Mouse (Mus musculus) C2C12 (cell line): ENCODE measurements around the gene Ren1. TPM values are rescaled to one million over a fixed set of nuclear protein-coding genes. Genes with fewer than 3 reads are reported as not detected.

Experiments
- H3K27me3 ChIP-seq: one replicate; pipeline ENCODE4 v1.6.1; 2011; ENCODE audit not compliant: control insufficient read depth, insufficient read depth, insufficient read length
- H3K36me3 ChIP-seq: one replicate; pipeline ENCODE4 v1.6.1; 2011; ENCODE audit not compliant: control insufficient read depth, insufficient read depth
- H3K4me3 ChIP-seq: one replicate; pipeline ENCODE4 v1.5.1; 2011; ENCODE audit warnings: mild to moderate bottlenecking, control low read depth; ENCODE audit not compliant: poor library complexity, insufficient read depth, severe bottlenecking
- H3K79me2 ChIP-seq: one replicate; pipeline ENCODE4 v1.6.1; 2011; ENCODE audit not compliant: control insufficient read depth, insufficient read depth
- H3K79me3 ChIP-seq: one replicate; pipeline ENCODE4 v1.6.1; 2011; ENCODE audit warnings: low read depth, control low read depth
- H3ac ChIP-seq: one replicate; pipeline ENCODE3; 2011; ENCODE audit warnings: low read depth; ENCODE audit not compliant: control insufficient read depth, insufficient read length
- CEBPB ChIP-seq: IDR thresholded peaks from one replicate; pipeline ENCODE4 v1.6.1; 2011; ENCODE audit warnings: low read depth, mild to moderate bottlenecking, control low read depth, moderate library complexity
- CTCF ChIP-seq: IDR thresholded peaks from one replicate; pipeline ENCODE4 v1.5.1; 2011; ENCODE audit not compliant: control insufficient read depth, insufficient read depth, insufficient read length
- FOSL1 ChIP-seq: IDR thresholded peaks from one replicate; pipeline ENCODE4 v1.8.0; 2011; ENCODE audit warnings: mild to moderate bottlenecking, low read length; ENCODE audit not compliant: poor library complexity, insufficient read depth, severe bottlenecking
- MAX ChIP-seq: IDR thresholded peaks from one replicate; pipeline ENCODE4 v1.6.1; 2011; ENCODE audit warnings: mild to moderate bottlenecking, control low read depth
- MYOD1 ChIP-seq: IDR thresholded peaks from one replicate; pipeline ENCODE4 v1.6.1; 2011; ENCODE audit warnings: low read depth; ENCODE audit not compliant: control insufficient read depth, insufficient read length
- MYOG ChIP-seq: IDR thresholded peaks from one replicate; pipeline ENCODE4 v1.6.1; 2011; ENCODE audit not compliant: control insufficient read depth, insufficient read length; ENCODE audit errors: extremely low read depth
- USF1 ChIP-seq: IDR thresholded peaks from one replicate; pipeline ENCODE4 v1.6.1; 2011; ENCODE audit warnings: low read depth, mild to moderate bottlenecking, control low read depth, moderate library complexity
- polyA plus RNA-seq: library from polyadenylated mRNA; unstranded; fragments of >200 nt; fragmentation: generic; extraction: Trizol; gene quantifications from one replicate; pipeline ENCODE4 v1.2.1, GENCODE M21; 2012; ENCODE audit warnings: missing spikeins

The Ren1 gene
- polyA plus RNA-seq, 1 experiment: not detected

- Histone ChIP-seq H3K79me2 (no peaks in the 10 kb centered on the region), H3K79me3 (no peaks in the 10 kb centered on the region), H3ac (no peak overlapping the region), H3K27me3 (peaks cover 85% of the 10 kb centered on the region), H3K4me3 (no peak overlapping the region), H3K36me3 (no peaks in the 10 kb centered on the region)
- no peak for TF ChIP-seq MYOG
- no peak for TF ChIP-seq CTCF
- TF ChIP-seq MYOD1: no peak
- no peak for TF ChIP-seq MAX
- TF ChIP-seq CEBPB: no peak
- no peak for TF ChIP-seq USF1
- no peak for TF ChIP-seq FOSL1
These were observed 21.1 kb downstream of the Ren1 start for GRCm38 (mm10) chr1:133371431-133371830.

- no peak overlapping the region for H3ac ChIP-seq
- no peak for TF ChIP-seq FOSL1
- TF ChIP-seq CTCF: no peak
- no peak for TF ChIP-seq MAX
- TF ChIP-seq CEBPB: no peak
- no peak for TF ChIP-seq MYOG
- TF ChIP-seq USF1: no peak
- no peak for TF ChIP-seq MYOD1
- H3K27me3 ChIP-seq: peaks cover 87% of the 10 kb centered on the region
- H3K79me2 ChIP-seq: no peaks in the 10 kb centered on the region
- H3K79me3 ChIP-seq: no peaks in the 10 kb centered on the region
- H3K36me3 ChIP-seq: no peaks in the 10 kb centered on the region
- H3K4me3 ChIP-seq: no peak overlapping the region
These were observed 21.8 kb downstream of the Ren1 start for GRCm38 (mm10) chr1:133372113-133372512.

GRCm38 (mm10) chr1:133375696-133376346 is 25.5 kb downstream of the Ren1 start:
- no peaks in the 10 kb centered on the region for H3K79me3 ChIP-seq
- H3K79me2 ChIP-seq: no peaks in the 10 kb centered on the region
- TF ChIP-seq CTCF: no peak
- TF ChIP-seq USF1: no peak
- no peak for TF ChIP-seq CEBPB
- no peak for TF ChIP-seq FOSL1
- TF ChIP-seq MYOD1: no peak
- no peak for TF ChIP-seq MYOG
- TF ChIP-seq MAX: no peak
- no peak overlapping the region for H3K4me3 ChIP-seq
- H3K36me3 ChIP-seq: no peaks in the 10 kb centered on the region
- peaks cover 69% of the 10 kb centered on the region for H3K27me3 ChIP-seq
- H3ac ChIP-seq: no peak overlapping the region

- Histone ChIP-seq H3K79me3 (no peaks in the 10 kb centered on the region), H3ac (no peak overlapping the region), H3K27me3 (peaks cover 52% of the 10 kb centered on the region), H3K36me3 (no peaks in the 10 kb centered on the region), H3K79me2 (no peaks in the 10 kb centered on the region), H3K4me3 (no peak overlapping the region)
- TF ChIP-seq MYOG (no peak), CTCF (no peak), CEBPB (no peak), MAX (no peak), MYOD1 (no peak), USF1 (no peak), FOSL1 (no peak)
These were observed 27.2 kb downstream of the Ren1 start for GRCm38 (mm10) chr1:133377547-133377946.

- no peaks in the 10 kb centered on the region for H3K79me3 ChIP-seq
- TF ChIP-seq CEBPB: no peak
- TF ChIP-seq MYOD1: no peak
- TF ChIP-seq FOSL1: no peak
- TF ChIP-seq USF1: no peak
- TF ChIP-seq CTCF: no peak
- TF ChIP-seq MYOG: no peak
- TF ChIP-seq MAX: no peak
- no peak overlapping the region for H3K4me3 ChIP-seq
- H3K79me2 ChIP-seq: no peaks in the 10 kb centered on the region
- H3K27me3 ChIP-seq: peaks cover 37% of the 10 kb centered on the region
- H3K36me3 ChIP-seq: no peaks in the 10 kb centered on the region
- H3ac ChIP-seq: no peak overlapping the region
These were observed 29.1 kb downstream of the Ren1 start for GRCm38 (mm10) chr1:133379254-133379985.
